Mouse (Mus musculus) left cerebral cortex, postnatal 4 days (tissue): Measurements from ENCODE around the gene Rem2. TPM values are rescaled to one million over a fixed set of nuclear protein-coding genes. Genes with fewer than 3 reads are reported as not detected.

ENCODE experiments used
- DNase-seq: peaks from one replicate; pipeline ENCODE4 v3.0.0-alpha.2; 2022
- intact Hi-C: fragments of 180-260 bp; cut with DNase I; formaldehyde crosslinking; loops from one replicate; pipeline ENCODE4 v1.15.1; 2025
- total RNA-seq, 2 experiments: library from RNA; stranded (reverse); gene quantifications; 2 replicates each; pipeline ENCODE4 v1.2.3; 2021

Rem2 gene
- total RNA-seq: 10 to 100 TPM; 15.0 to 17.2 TPM

- peak; percentile 63 for DNase-seq
- intact Hi-C loops: no loop called here
These were observed at the start of gene Rem2 for GRCm38 (mm10) chr14:54475941-54476844. Gene Rem2 (plus strand): TSS chr14:54476100.

- intact Hi-C loops: no loop called here
- peak; percentile 92 for DNase-seq
These were observed 49.1 kb upstream of the Rem2 start, which contains the start of gene Mrpl52 for GRCm38 (mm10) chr14:54426689-54427398. Gene Mrpl52 (plus strand): TSS chr14:54426909.

GRCm38 (mm10) chr14:54427696-54428095 lies 48.2 kb upstream of the Rem2 start:
- intact Hi-C loops: no loop called here
- DNase-seq: no peak

GRCm38 (mm10) chr14:54428421-54428820 lies 47.5 kb upstream of the Rem2 start:
- intact Hi-C loops: no loop called here
- DNase-seq: no peak

- no peak for DNase-seq
- intact Hi-C loops: no loop called here
These were observed 46.4 kb upstream of the Rem2 start for GRCm38 (mm10) chr14:54429332-54430093.

- DNase-seq: no peak
- intact Hi-C loops: no loop called here
These were observed 45.3 kb upstream of the Rem2 start for GRCm38 (mm10) chr14:54430406-54431145.

- intact Hi-C loops: no loop called here
- DNase-seq: peak; percentile 77
These were observed 44.4 kb upstream of the Rem2 start, which contains the start of gene Mmp14 for GRCm38 (mm10) chr14:54431334-54432077. Gene Mmp14 (plus strand): TSS chr14:54431612.

GRCm38 (mm10) chr14:54432078-54432836 lies 43.6 kb upstream of the Rem2 start:
- intact Hi-C loops: no loop called here
- DNase-seq: peak; percentile 53

- peak; percentile 63 for DNase-seq
- intact Hi-C loops: no loop called here
These were observed 42.8 kb upstream of the Rem2 start for GRCm38 (mm10) chr14:54432837-54433830.

GRCm38 (mm10) chr14:54433941-54434531 lies 41.9 kb upstream of the Rem2 start:
- no peak for DNase-seq
- intact Hi-C loops: no loop called here

- intact Hi-C loops: no loop called here
- DNase-seq: no peak
These were observed 40.5 kb upstream of the Rem2 start for GRCm38 (mm10) chr14:54435194-54435918.

GRCm38 (mm10) chr14:54439155-54439554 lies 36.7 kb upstream of the Rem2 start:
- no peak for DNase-seq
- intact Hi-C loops: no loop called here

- intact Hi-C loops: no loop called here
- DNase-seq: no peak
These were observed 36.3 kb upstream of the Rem2 start for GRCm38 (mm10) chr14:54439610-54440009.

GRCm38 (mm10) chr14:54440538-54440937 lies 35.4 kb upstream of the Rem2 start:
- DNase-seq: no peak
- intact Hi-C loops: no loop called here

GRCm38 (mm10) chr14:54441365-54441764 lies 34.5 kb upstream of the Rem2 start:
- intact Hi-C loops: no loop called here
- no peak for DNase-seq

GRCm38 (mm10) chr14:54442548-54442947 lies 33.4 kb upstream of the Rem2 start:
- intact Hi-C loops: no loop called here
- no peak for DNase-seq

GRCm38 (mm10) chr14:54443196-54443595 lies 32.7 kb upstream of the Rem2 start:
- intact Hi-C loops: no loop called here
- no peak for DNase-seq
